Mouse (Mus musculus): Measurements from ENCODE around the gene Saa2.
A peak's percentile ranks its signal among the peaks of the same experiment; 100 is the strongest.
"Not testable (repeated sequence)": the region's sequence is repeated elsewhere in the genome, so short reads cannot be mapped to it uniquely, and the experiment has no call there.

The Saa2 gene

GRCm38 (mm10) chr7:46751490-46751889 lies at the start of gene Saa2:
Gene Saa2 (plus strand): TSS chr7:46751790.
- no peak for DNase-seq (ENCODE audit: low spot score)

- peak; percentile 84 for DNase-seq (ENCODE audit: low spot score)
Measured at GRCm38 (mm10) chr7:46710390-46710844, 41.2 kb upstream of the Saa2 start, which contains the start of gene Saal1. Gene Saal1 (minus strand): TSS chr7:46710680.

DNA sequence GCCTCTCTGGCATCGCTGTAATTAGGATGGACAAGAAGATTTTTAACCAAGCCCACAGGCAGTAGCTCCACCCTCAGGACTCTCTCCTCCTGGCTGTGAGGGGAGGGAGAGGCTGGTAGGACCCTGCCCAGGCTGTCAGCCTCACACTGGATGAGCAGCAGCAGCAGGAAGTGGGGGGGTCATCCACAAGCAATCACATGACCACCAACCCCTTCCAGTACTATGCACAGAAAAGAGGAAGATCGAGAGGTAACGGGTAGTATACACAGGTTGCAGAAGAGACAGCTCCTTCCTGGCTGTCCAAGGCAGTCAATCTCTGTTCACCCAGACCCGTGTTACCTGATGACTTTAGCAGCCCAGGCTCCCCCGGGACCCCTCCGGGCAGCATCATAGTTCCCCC lies 39.3 kb upstream of the Saa2 start:
- no peak for DNase-seq (ENCODE audit: low spot score)

- peak; percentile 41 for DNase-seq (ENCODE audit: low spot score)
Measured at GRCm38 (mm10) chr7:46714518-46714917, 37.1 kb upstream of the Saa2 start.

GRCm38 (mm10) chr7:46715600-46715999 lies 36.0 kb upstream of the Saa2 start, which contains the start of gene Saa3:
Gene Saa3 (minus strand): TSS chr7:46715700.
- DNase-seq (ENCODE audit: low spot score), result no peak

- DNase-seq (ENCODE audit: low spot score), result no peak
Measured at GRCm38 (mm10) chr7:46716897-46717296, 34.7 kb upstream of the Saa2 start.

DNA sequence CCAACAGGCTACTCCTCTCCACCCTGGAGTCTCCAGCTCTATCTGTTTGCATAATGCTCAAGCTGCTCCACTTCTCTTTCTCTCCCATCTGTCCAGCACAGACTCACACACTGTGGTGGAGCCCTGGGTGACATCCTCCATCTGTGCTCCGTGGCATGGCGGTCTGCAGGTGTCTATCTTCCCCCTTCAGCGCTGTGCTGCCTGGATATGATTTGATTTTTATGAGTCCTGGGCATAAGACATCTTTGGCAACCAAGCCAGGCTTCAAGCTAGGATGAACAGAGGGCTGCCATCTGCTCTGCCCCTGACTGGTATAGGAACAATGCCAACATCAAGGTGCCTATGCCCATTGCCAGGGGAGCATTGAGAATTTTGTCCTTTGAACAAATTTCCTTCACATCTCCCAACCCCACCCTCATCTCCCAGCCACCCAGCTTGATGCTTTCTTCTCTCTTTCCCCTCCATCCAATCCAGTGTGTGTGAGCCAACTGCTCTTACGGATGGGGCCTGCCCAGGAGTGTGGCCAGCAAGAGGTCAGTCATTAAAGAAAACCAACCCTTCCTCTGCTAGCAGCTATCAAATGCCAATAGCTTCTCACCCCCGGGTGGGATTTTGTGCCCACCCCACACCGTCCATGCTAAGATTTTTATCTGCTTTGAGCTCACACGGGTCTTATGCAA lies 32.9 kb upstream of the Saa2 start:
- no peak for DNase-seq (ENCODE audit: low spot score)

GRCm38 (mm10) chr7:46719526-46719925 lies 32.1 kb upstream of the Saa2 start:
- no peak for DNase-seq (ENCODE audit: low spot score)

DNA sequence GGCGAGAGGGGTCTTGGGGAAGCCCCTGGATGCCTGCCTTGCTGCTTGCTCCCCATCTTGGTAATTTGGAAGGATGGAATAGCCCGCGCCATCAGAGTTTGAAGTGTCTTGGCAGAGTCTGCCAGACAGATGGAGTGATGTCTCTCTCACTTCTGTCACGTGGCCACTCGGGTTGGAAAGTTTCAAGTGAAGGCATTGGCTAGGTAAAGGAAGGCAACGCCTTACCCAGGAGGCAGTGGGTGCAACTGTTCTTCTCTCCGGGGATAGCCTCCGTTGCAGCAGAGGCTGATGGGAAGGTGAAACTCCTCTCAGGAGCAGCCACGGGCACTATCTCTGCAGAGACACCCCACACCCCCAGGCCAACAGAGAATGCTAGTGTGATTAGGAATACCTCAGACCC lies 31.1 kb upstream of the Saa2 start:
- DNase-seq (ENCODE audit: low spot score), result no peak

DNA sequence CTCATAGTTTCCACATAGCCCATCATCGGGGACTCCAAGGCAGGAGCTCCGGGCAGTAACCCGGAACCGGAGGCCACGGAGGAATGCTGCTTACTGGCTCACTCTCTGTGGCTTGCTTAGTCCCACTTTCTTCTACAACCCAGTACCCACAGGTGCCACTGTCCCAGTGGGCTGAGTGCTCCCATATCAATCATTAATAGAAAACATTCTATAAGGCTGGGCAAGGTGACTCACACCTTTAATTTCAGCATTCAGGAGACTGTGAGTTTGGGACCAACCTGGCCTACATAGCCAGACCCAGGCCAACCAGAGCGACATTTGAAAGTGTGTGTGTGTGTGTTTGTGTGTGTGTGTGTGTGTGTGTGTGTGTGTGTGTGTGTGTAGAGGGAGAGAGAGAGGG lies 28.2 kb upstream of the Saa2 start:
- no peak for DNase-seq (ENCODE audit: low spot score)

- no peak for DNase-seq (ENCODE audit: low spot score)
Measured at GRCm38 (mm10) chr7:46723849-46724248, 27.7 kb upstream of the Saa2 start.

- no peak for DNase-seq (ENCODE audit: low spot score)
Measured at GRCm38 (mm10) chr7:46724396-46724795, 27.2 kb upstream of the Saa2 start.

DNA sequence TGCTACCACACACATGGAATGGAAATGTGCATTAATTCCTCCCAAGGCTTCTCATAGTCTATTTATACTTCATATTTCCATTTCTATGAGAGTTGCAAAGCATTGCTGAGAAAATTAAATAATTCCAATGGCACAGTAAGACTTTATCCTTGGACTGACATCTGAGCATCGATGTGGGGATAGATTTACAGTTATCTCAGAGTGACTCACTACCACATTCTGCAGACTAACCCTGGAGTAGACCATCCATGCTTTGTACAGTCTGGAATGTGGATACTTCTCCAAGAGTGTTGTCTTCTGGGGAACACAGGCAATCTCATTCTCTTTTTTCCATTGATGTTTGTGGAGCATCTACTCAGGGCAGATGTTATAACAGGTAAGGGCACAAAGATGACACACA lies 24.0 kb upstream of the Saa2 start:
- DNase-seq (ENCODE audit: low spot score), result no peak

DNA sequence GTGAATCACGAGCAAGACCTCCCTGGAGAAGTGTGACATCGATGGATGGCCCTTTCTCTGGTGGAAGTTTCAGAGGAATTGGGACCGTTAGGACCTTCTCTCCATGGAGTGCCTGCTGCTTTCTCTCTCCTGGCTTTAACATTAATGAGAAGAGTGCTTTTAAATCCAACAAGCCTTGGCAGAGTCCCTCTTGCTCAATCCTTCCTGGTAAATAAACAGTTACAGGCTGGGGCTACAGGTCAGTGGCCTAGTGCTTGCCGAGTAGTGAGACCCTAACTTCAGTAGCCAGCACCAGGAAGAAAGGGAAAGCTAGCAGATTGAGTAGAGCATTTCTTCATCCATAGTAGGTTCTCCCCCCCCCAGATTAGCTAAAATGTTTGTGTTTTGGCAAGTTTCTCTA lies 19.1 kb upstream of the Saa2 start, which contains the start of gene Saa4:
TSS of gene Saa4 (minus strand) at position 146 of the 400 bp plus-strand sequence.
- DNase-seq (ENCODE audit: low spot score), result no peak

DNA sequence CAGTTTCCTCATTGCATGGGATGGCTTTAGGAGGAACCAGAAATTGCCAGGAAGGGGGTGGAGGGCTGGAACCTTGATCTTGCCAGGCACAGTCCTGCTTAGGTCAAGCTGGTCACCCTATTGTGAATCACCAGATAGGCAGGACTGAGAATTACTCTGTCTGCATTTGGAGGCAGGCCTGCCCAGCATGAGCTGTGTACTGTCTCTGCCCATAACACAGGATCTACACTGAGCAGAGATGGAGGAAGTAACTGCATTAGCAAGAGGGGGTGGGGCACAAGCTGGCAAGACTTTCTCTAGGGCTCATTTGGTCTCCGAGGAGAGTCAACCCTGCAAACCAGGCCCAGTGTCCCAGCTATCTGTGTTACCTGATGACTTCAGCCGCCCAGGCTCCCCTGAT lies 16.6 kb upstream of the Saa2 start:
- no peak for DNase-seq (ENCODE audit: low spot score)

DNA sequence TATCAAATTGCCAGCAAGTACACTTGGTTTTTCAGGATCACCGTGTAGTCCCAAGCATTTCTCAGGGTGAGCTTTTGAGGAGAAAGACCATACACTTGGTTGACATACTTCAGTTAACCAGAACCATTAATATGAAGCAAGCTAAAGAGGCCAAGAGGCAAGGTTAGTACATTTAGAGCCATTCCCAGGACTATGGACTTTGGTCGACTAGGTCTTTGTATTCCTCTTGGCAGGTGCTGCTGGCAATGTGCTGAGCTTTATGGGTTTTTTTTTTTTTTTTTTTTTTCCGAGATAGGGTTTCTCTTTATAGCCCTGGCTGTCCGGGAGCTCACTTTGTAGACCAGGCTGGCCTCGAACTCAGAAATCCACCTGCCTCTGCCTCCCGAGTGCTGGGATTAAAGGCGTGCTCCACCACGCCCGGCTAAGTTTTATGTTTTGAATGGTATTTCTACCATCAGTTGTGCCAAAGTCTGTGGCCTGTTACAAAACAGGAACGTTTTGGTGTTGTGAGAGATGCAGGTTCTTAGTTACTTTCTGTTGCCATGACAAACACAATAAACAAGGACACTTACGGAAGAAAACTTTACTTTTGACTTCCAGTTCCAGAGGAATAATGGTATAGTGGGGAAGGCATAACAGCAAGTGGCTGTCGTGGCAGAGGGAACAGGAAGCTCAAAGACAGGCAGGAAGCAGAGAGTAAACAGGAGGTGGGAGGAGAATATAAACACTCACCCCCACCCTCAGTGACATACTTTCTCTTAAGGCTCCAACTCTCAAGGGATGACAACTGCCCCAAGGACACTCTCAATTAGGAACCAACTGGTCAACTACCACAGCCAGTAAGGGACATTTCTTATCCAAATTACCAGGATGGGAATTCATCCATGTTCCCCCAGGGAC lies 12.8 kb upstream of the Saa2 start:
- DNase-seq (ENCODE audit: low spot score), result no peak

- DNase-seq (ENCODE audit: low spot score), result not testable (repeated sequence)
Measured at GRCm38 (mm10) chr7:46740041-46740440, 11.5 kb upstream of the Saa2 start.

- not testable (repeated sequence) for DNase-seq (ENCODE audit: low spot score)
Measured at GRCm38 (mm10) chr7:46742880-46743279, 8.7 kb upstream of the Saa2 start, which contains the start of gene Saa1. Gene Saa1 (minus strand): TSS chr7:46742980.

- DNase-seq (ENCODE audit: low spot score), result peak; percentile 9
Measured at GRCm38 (mm10) chr7:46745816-46746215, 5.8 kb upstream of the Saa2 start.

DNA sequence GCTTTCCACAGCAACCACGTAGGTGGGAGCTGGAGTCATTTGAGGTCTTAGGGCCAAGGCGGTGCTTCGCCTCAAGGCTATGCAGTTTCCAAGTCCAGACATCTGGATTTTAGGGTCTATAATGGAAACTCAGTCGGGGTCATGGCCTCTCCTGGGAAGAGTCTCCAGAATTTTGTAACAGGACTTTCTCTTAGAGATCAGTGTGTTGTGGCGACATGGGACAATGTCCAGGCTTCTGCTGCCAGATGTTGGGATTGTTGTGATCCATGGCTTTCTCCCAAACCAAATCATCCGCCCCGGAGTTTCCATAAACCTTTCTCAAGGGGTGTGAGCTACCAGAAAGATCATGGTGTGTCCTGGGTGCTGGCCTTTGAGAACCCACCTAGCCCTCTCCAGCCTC lies 5.2 kb upstream of the Saa2 start:
- DNase-seq (ENCODE audit: low spot score), result no peak

GRCm38 (mm10) chr7:46748459-46748858 lies 3.1 kb upstream of the Saa2 start:
- DNase-seq (ENCODE audit: low spot score), result no peak

- no peak for DNase-seq (ENCODE audit: low spot score)
Measured at GRCm38 (mm10) chr7:46761049-46761795, 9.6 kb downstream of the Saa2 start.
